Comparison of ENCODE assay signal across 8 mouse cellular contexts in the genomic region with DNA sequence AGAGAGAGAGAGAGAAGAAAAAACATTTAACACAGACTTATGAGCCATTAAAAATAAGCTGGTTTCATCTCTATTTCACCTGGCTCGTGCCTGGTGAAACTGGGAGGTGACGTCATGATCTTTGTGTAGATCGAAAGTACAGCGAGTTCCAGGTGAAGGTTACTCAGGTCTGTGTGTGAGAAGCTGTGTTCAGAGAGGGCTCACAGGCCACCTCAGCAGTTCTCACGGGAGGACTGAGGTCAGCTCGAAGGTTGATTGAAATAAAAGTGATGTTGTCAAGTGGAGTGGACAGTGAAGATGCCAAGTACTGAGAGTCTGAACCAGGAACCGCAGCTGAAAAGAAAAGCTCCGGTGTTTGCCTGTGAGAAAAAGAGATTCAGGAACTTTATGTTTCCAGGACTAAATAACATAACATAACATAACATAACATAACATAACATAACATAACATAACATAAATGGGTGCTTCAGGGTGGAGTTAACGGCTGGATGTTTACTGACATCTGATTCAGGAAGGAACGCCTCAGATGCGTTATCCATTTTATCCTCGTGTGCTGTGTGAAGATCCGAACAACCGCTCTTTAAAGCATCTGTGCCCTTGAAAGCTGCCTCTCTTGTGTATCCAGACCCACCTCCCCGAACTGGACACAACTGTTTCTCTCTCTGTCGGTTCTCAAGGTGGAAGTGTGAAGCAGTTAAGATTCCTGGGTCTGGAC. TPM values are rescaled to one million over a fixed set of nuclear protein-coding genes. Genes with fewer than 3 reads are reported as not detected.
DNase-seq lines count a peak whose midpoint lies in the region; ATAC-seq and TF ChIP-seq lines count a peak whose summit lies in the region.

No protein-coding gene starts in this region.

- no peak for TF ChIP-seq RAD21 in MEL (IDR thresholded peaks at IDR 0.05; ENCODE audit: low read depth, low read length)

- no peak for TF ChIP-seq EP300 in MEL (IDR thresholded peaks at IDR 0.05; ENCODE audit: low read depth in 1 of 2, low read length in 2 of 2)

- H3K4me3 ChIP-seq in heart, embryonic 15.5 days = peak overlapping the region; percentile 45
- peak overlapping the region; percentile 90 to 93 for H3K4me3 ChIP-seq in MEL (ENCODE audit: control insufficient read depth in 1 of 2, insufficient read depth in 1 of 2, low read depth in 2 of 2, low read length in 2 of 2)
- no peak overlapping the region for H3K4me3 ChIP-seq in hindbrain, embryonic 16.5 days (ENCODE audit: low read length)

- no peak; a peak in 1 of 4 replicates for TF ChIP-seq POLR2A in MEL (IDR thresholded peaks at IDR 0.05; ENCODE audit: control insufficient read depth in 1 of 2, insufficient read depth in 1 of 2, low read depth in 1 of 2, low read length in 2 of 2, poor library complexity in 1 of 2)

- H3K4me2 ChIP-seq in heart, embryonic 15.5 days = peak overlapping the region; percentile 54
- H3K4me2 ChIP-seq in hindbrain, embryonic 16.5 days (ENCODE audit: low read length) = peak overlapping the region; percentile 20

- no peaks in the 10 kb centered on the region for H3K79me2 ChIP-seq in MEL (ENCODE audit: control insufficient read depth, insufficient read depth, low read length, poor library complexity)

- no peak overlapping the region for H3K27ac ChIP-seq in heart, embryonic 15.5 days
- peak overlapping the region; percentile 67 for H3K27ac ChIP-seq in MEL (ENCODE audit: control insufficient read depth, low read depth, low read length)
- H3K27ac ChIP-seq in hindbrain, embryonic 16.5 days (ENCODE audit: low read depth, low read length) = no peak overlapping the region

- no peak for DNase-seq in heart, postnatal 36 days
- peak; percentile 68 for DNase-seq in MEL (ENCODE audit: low read depth, low spot score)
- DNase-seq in lung, postnatal 25 days (ENCODE audit: low spot score) = peak; percentile 51
- no peak for DNase-seq in cerebellum, postnatal 25 days
- no peak for DNase-seq in ovary, postnatal 10 days (ENCODE audit: low spot score)
- DNase-seq in right cerebral cortex, postnatal 25 days = no peak

- ATAC-seq in heart, embryonic 15.5 days (replicated peaks; ENCODE audit: insufficient number of reproducible peaks, insufficient read depth, low FRiP score, low read depth) = no peak
- no peak for ATAC-seq in hindbrain, embryonic 16.5 days

- H3K9me3 ChIP-seq in heart, embryonic 15.5 days (replicated peaks) = no peaks in the 10 kb centered on the region
- H3K9me3 ChIP-seq in MEL (replicated peaks; ENCODE audit: insufficient read depth, low read length) = no peaks in the 10 kb centered on the region
- H3K9me3 ChIP-seq in hindbrain, embryonic 16.5 days (ENCODE audit: control insufficient read depth, low read length) = peaks cover 2% of the 10 kb centered on the region; the same call in 1 of the 2 replicates

- no peak overlapping the region for H3K9ac ChIP-seq in heart, embryonic 15.5 days
- peak overlapping the region; percentile 62 for H3K9ac ChIP-seq in MEL (ENCODE audit: control insufficient read depth, low read depth, low read length, poor library complexity, severe bottlenecking)
- H3K9ac ChIP-seq in hindbrain, embryonic 16.5 days (ENCODE audit: low read depth, low read length) = no peak overlapping the region

- H3K27me3 ChIP-seq in heart, embryonic 15.5 days = no peaks in the 10 kb centered on the region
- no peaks in the 10 kb centered on the region for H3K27me3 ChIP-seq in MEL (ENCODE audit: control insufficient read depth in 1 of 2, insufficient read depth in 2 of 2, low read length in 2 of 2)
- no peaks in the 10 kb centered on the region for H3K27me3 ChIP-seq in hindbrain, embryonic 16.5 days (replicated peaks; ENCODE audit: control insufficient read depth, insufficient read depth, low read length)

- no peaks in the 10 kb centered on the region; the same call in 1 of the 2 replicates for H3K4me1 ChIP-seq in heart, embryonic 15.5 days (replicated peaks)
- H3K4me1 ChIP-seq in MEL (ENCODE audit: control insufficient read depth in 1 of 2, insufficient read depth in 2 of 2, low read length in 2 of 2) = peaks cover 10 to 25% of the 10 kb centered on the region in 2 experiments
- no peaks in the 10 kb centered on the region; the same call in 1 of the 2 replicates for H3K4me1 ChIP-seq in hindbrain, embryonic 16.5 days (ENCODE audit: control insufficient read depth, insufficient read depth, low read depth, low read length)

- no peak for TF ChIP-seq CTCF in MEL (IDR thresholded peaks at IDR 0.05 in 2 of 3, conservative IDR thresholded peaks at IDR 0.05 in 1 of 3; ENCODE audit: control insufficient read depth in 1 of 3, insufficient read depth in 1 of 3, low read depth in 2 of 3, low read length in 3 of 3, poor library complexity in 1 of 3, severe bottlenecking in 1 of 3)

- intact Hi-C loops in heart, postnatal 36 days (cut with DNase I) = no loop called here

- no peaks in the 10 kb centered on the region for H3K36me3 ChIP-seq in heart, embryonic 15.5 days
- peaks cover 0 to 24% of the 10 kb centered on the region in 2 experiments; a peak in 2 of 4 replicates for H3K36me3 ChIP-seq in MEL (ENCODE audit: control insufficient read depth in 1 of 2, insufficient read depth in 2 of 2, low read length in 2 of 2)
- H3K36me3 ChIP-seq in hindbrain, embryonic 16.5 days (ENCODE audit: control insufficient read depth, insufficient read depth, low read length) = no peaks in the 10 kb centered on the region

- 60% methylated on average over 16 of the region's 16 CpGs for WGBS in heart, embryonic 15.5 days
- WGBS in hindbrain, embryonic 16.5 days = 80% methylated on average over 16 of the region's 16 CpGs

TF ChIP-seq in MEL, 35 proteins besides CTCF, POLR2A, EP300 and RAD21 (continues in another document):
- TF ChIP-seq CHD1 (IDR thresholded peaks at IDR 0.05; ENCODE audit: low read depth, low read length) = no peak
- no peak for TF ChIP-seq ZNF384 (IDR thresholded peaks at IDR 0.05; ENCODE audit: low read depth, low read length)
- peak; percentile 47; the same call in 1 of the 2 replicates for TF ChIP-seq MYB (IDR thresholded peaks at IDR 0.05; ENCODE audit: low read depth, low read length)
- TF ChIP-seq USF2 (IDR thresholded peaks at IDR 0.05; ENCODE audit: borderline replicate concordance in 1 of 2, insufficient read depth in 1 of 2, low read depth in 1 of 2, low read length in 2 of 2) = no peak
- no peak for TF ChIP-seq KAT2A (conservative IDR thresholded peaks at IDR 0.05; ENCODE audit: low read depth, low read length)
- no peak for TF ChIP-seq TBP (IDR thresholded peaks at IDR 0.05; ENCODE audit: low read depth, low read length)
- TF ChIP-seq TAL1 (IDR thresholded peaks at IDR 0.05; ENCODE audit: low read length) = no peak
- no peak; the same call in 1 of the 2 replicates for TF ChIP-seq NELFE (IDR thresholded peaks at IDR 0.05; ENCODE audit: low read depth, low read length)
- TF ChIP-seq MAX (IDR thresholded peaks at IDR 0.05; ENCODE audit: low read length) = peak; percentile 21; the same call in 1 of the 2 replicates
- TF ChIP-seq MEF2A (IDR thresholded peaks at IDR 0.05; ENCODE audit: extremely low read depth, insufficient replicate concordance, low read depth, low read length, poor library complexity, severe bottlenecking) = no peak
- TF ChIP-seq UBTF (IDR thresholded peaks at IDR 0.05; ENCODE audit: borderline replicate concordance, insufficient read depth, low read depth, low read length) = no peak
- TF ChIP-seq MXI1 (IDR thresholded peaks at IDR 0.05; ENCODE audit: low read depth, low read length) = peak; percentile 64
- 0 out of 2 replicates have a peak, but pooled peaks have one; percentile 30 for TF ChIP-seq MYC (IDR thresholded peaks at IDR 0.05; ENCODE audit: low read depth, low read length)
- TF ChIP-seq HCFC1 (IDR thresholded peaks at IDR 0.05; ENCODE audit: low read depth, low read length) = no peak
- TF ChIP-seq ZC3H11A (IDR thresholded peaks at IDR 0.05; ENCODE audit: low read depth, low read length) = no peak
- no peak for TF ChIP-seq BHLHE40 (IDR thresholded peaks at IDR 0.05; ENCODE audit: borderline replicate concordance, low read depth, low read length)
- TF ChIP-seq TCF12 (IDR thresholded peaks at IDR 0.05; ENCODE audit: low read depth, low read length) = no peak
- no peak for TF ChIP-seq SMC3 (IDR thresholded peaks at IDR 0.05; ENCODE audit: low read depth, low read length)
- TF ChIP-seq NRF1 (IDR thresholded peaks at IDR 0.05; ENCODE audit: insufficient read depth, low read depth, low read length, poor library complexity, severe bottlenecking) = no peak
- no peak for TF ChIP-seq ZMIZ1 (IDR thresholded peaks at IDR 0.05; ENCODE audit: low read depth, low read length)
- peak; percentile 68 for TF ChIP-seq SIN3A (IDR thresholded peaks at IDR 0.05; ENCODE audit: low read length)
- TF ChIP-seq ELF1 (IDR thresholded peaks at IDR 0.05; ENCODE audit: low read depth, low read length) = no peak
- no peak for TF ChIP-seq USF1 (IDR thresholded peaks at IDR 0.05; ENCODE audit: low read depth, low read length)
- TF ChIP-seq E2F4 (IDR thresholded peaks at IDR 0.05; ENCODE audit: borderline replicate concordance, low read depth, low read length) = no peak
- no peak for TF ChIP-seq ETS1 (IDR thresholded peaks at IDR 0.05; ENCODE audit: low read depth, low read length)
- no peak for TF ChIP-seq ZKSCAN1 (IDR thresholded peaks at IDR 0.05; ENCODE audit: low read depth, low read length)
- TF ChIP-seq GATA1 (IDR thresholded peaks at IDR 0.05; ENCODE audit: low read depth, low read length) = peak; percentile 14; the same call in 1 of the 2 replicates
- no peak for TF ChIP-seq GABPA (IDR thresholded peaks at IDR 0.05; ENCODE audit: low read depth, low read length)
- TF ChIP-seq MAFK (IDR thresholded peaks at IDR 0.05; ENCODE audit: borderline replicate concordance, low read depth, low read length) = no peak
- no peak for TF ChIP-seq RCOR1 (IDR thresholded peaks at IDR 0.05; ENCODE audit: low read depth, low read length)
- TF ChIP-seq POLR2AphosphoS5 (IDR thresholded peaks at IDR 0.05; ENCODE audit: borderline replicate concordance, low read depth, low read length) = no peak
- TF ChIP-seq JUND (IDR thresholded peaks at IDR 0.05; ENCODE audit: low read depth, low read length) = no peak; the same call in 1 of the 2 replicates
- no peak for TF ChIP-seq POLR2AphosphoS2 (IDR thresholded peaks at IDR 0.05; ENCODE audit: low read length)
- no peak for TF ChIP-seq MAZ (IDR thresholded peaks at IDR 0.05; ENCODE audit: low read depth, low read length)

RNA-seq across cellular contexts. Expression of a gene that starts 41.7 kb away (rescaled TPM):
- 3.9 and 5.1 TPM in 2 replicates for polyA plus RNA-seq in heart, embryonic 15.5 days (2015; fragmentation: Nextera tagmentation; extraction: Ambion mirVana)
- 1 to 10 TPM; 5.2 TPM for total RNA-seq in heart, postnatal 36 days (2021)
- 0.07 and 0.12 TPM in 2 replicates for total RNA-seq in MEL (2012; rRNA removed)
- polyA plus RNA-seq in MEL (2012; ENCODE audit: insufficient read depth in 1 of 2, insufficient read length in 2 of 2, low read depth in 1 of 2, low replicate concordance in 2 of 2, missing spikeins in 1 of 2) = under 1 TPM in 1 of 2 experiments, not detected in 1; 0.15 TPM
- 3.8 and 4.2 TPM in 2 replicates for polyA plus RNA-seq in hindbrain, embryonic 16.5 days (2015; fragmentation: Nextera tagmentation; extraction: Ambion mirVana)

Comparison
In these comparisons a context has a peak if more than half of its experiments do, and no peak if none do; other contexts are left out.
1. DNase-seq: peak in MEL (single experiment) and lung, postnatal 25 days (single experiment); none in heart, postnatal 36 days (0 of 2), cerebellum, postnatal 25 days (0 of 2), ovary, postnatal 10 days (single experiment) and right cerebral cortex, postnatal 25 days (single experiment).